Mouse (Mus musculus) hindbrain, embryonic 14.5 days (tissue): Measurements from ENCODE around the gene Gjb4. TPM values are rescaled to one million over a fixed set of nuclear protein-coding genes. Genes with fewer than 3 reads are reported as not detected.

ENCODE experiments used
- ATAC-seq: fragments of 200-750 bp; cut with Nextera tagmentation; 2 replicates; pipeline ENCODE4 v1.8.0; 2017; ENCODE audit warnings: moderate number of reproducible peaks, mild to moderate bottlenecking, moderate TSS enrichment, moderate library complexity; ENCODE audit not compliant: low FRiP score
- DNase-seq: peaks from one replicate; pipeline ENCODE4 v3.0.0-alpha.2; 2015; ENCODE audit warnings: low spot score
- H3K27ac ChIP-seq: fragments of 300-500 bp; sonication (generic); 2 replicates; pipeline ENCODE4 v1.5.1; 2014; ENCODE audit warnings: mild to moderate bottlenecking, moderate library complexity
- H3K27me3 ChIP-seq: fragments of 300-500 bp; sonication (generic); 2 replicates; pipeline ENCODE4 v1.6.1; 2014; ENCODE audit warnings: mild to moderate bottlenecking, low read length, mixed read lengths; ENCODE audit not compliant: control insufficient read depth, insufficient read depth
- H3K36me3 ChIP-seq: fragments of 300-500 bp; sonication (generic); replicated peaks from 2 replicates; pipeline ENCODE4 v1.6.1; 2014; ENCODE audit not compliant: control insufficient read depth, insufficient read depth
- H3K4me1 ChIP-seq: fragments of 300-500 bp; sonication (generic); replicated peaks from 2 replicates; pipeline ENCODE4 v1.6.1; 2014; ENCODE audit warnings: antibody characterized with exemption, low read length, mixed read lengths; ENCODE audit not compliant: control insufficient read depth, insufficient read depth
- H3K4me2 ChIP-seq: fragments of 300-500 bp; sonication (generic); replicated peaks from 2 replicates; pipeline ENCODE4 v1.6.1; 2014; ENCODE audit warnings: mild to moderate bottlenecking, moderate library complexity
- H3K4me3 ChIP-seq: fragments of 300-500 bp; sonication (generic); replicated peaks from 2 replicates; pipeline ENCODE4 v1.5.1; 2014; ENCODE audit warnings: mild to moderate bottlenecking, low read length
- H3K9ac ChIP-seq: fragments of 300-500 bp; sonication (generic); 2 replicates; pipeline ENCODE4 v1.6.1; 2014
- H3K9me3 ChIP-seq: fragments of 300-500 bp; sonication (generic); 2 replicates; pipeline ENCODE4 v1.6.1; 2016; ENCODE audit warnings: low read length; ENCODE audit not compliant: control insufficient read depth
- WGBS: fragments of 180-500 bp; shearing (Covaris S2); extraction: QIAGEN DNeasy Blood & Tissue Kit; methylation state at CpG from one replicate; pipeline ENCODE4 v1.1.7; 2014; 5-methylcytosine and 5-hydroxymethylcytosine counted together
- polyA plus RNA-seq: library from polyadenylated mRNA; unstranded; fragments of >200 nt; fragmentation: Nextera tagmentation; extraction: Ambion mirVana; gene quantifications from 2 replicates; pipeline ENCODE4 v1.2.1, GENCODE M21; 2014

Gjb4 gene
- polyA plus RNA-seq, 1 experiment from 2014 or later: 0.17 TPM

DNA sequence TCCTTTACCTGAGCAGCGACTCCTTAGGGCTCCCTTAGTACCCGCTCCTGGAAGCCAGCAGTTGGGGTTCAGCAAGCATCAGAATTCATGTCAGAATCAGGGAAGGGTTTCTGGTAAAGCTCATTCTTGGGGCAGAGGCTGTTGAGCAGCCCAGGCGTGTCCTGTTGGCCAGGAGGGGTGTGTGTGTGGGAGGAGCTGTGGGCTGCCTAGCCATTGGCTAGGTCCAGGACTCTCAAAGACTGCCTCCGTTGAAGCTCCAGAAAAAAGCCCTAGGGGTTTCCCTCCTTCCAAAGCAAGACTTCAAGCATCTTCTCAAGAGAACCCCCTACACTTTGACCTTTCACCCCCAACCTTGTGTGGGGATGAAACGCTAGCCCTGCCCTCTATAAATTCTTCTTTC lies 4.1 kb upstream of the Gjb4 start, which contains the start of gene Gjb5:
Gene Gjb5 (minus strand): TSS at position 164 of the 400 bp plus-strand sequence.
- ATAC-seq (no peak), DNase-seq (no peak)
- no peak within 1 kb of the TSS for H3K9ac ChIP-seq
- H3K4me1 ChIP-seq: 0 out of 2 replicates have a peak, but pooled peaks cover 8% of the 10 kb centered on the region
- H3K36me3 ChIP-seq: no peaks in the 10 kb centered on the region
- H3K27ac ChIP-seq: no peak within 1 kb of the TSS
- no peak within 1 kb of the TSS for H3K4me3 ChIP-seq
- H3K4me2 ChIP-seq: no peak within 1 kb of the TSS
- 36% methylated on average over 5 of the region's 5 CpGs for WGBS
- H3K27me3 ChIP-seq: no peaks in the 10 kb centered on the region
- no peaks in the 10 kb centered on the region for H3K9me3 ChIP-seq

DNA sequence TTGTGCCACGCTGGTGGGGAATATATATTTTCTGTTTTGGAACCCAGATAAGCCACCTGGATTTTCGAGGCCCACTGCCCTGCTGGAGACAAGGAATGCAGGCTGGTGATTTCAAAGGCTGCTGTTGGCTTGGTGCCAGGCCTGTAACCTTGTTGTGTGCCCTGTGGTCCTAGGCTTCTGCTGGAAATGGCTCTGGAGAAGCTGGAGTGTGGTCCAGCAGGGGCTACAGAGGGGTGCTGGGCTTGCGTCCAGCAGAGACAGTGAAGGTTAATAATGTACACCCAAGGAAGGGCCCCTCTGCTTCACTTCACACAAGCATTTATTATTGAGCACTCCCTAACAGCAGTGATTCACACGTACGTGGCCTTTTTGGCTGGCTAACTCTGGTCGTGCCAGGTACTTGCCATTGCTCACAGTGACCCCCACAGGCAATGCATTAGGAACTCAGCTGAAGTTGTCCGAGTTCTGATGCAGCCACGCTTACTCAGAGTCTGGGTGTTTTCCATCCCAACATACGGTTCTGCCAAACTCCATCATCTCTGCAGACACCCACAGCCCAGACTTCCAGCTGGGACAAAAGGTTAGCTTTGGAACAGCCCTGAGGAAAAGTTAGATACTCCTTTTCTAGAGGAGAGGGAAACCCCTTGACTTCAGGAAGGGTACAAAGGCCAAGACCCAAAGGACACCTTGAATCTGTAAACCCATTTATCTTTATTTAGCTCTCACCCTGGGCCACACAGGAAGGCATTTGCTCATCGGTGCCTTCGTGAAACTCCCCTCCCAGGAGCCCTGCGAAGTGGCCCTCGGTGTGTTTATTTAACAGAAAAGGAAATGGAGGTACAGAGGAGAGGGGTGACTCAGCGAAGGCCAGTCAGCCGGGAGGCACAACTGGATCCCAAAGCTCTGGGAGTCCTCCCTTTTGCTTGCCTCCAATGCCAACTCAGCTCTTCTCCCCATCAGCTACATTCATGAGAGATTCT lies 915 bp upstream of the Gjb4 start:
- Histone ChIP-seq H3K4me2 (no peak overlapping the region), H3K27ac (no peak overlapping the region), H3K27me3 (no peaks in the 10 kb centered on the region), H3K9me3 (no peaks in the 10 kb centered on the region), H3K9ac (no peak overlapping the region), H3K36me3 (no peaks in the 10 kb centered on the region), H3K4me1 (0 out of 2 replicates have a peak, but pooled peaks cover 8% of the 10 kb centered on the region), H3K4me3 (no peak overlapping the region)
- ATAC-seq (no peak), DNase-seq (no peak)
- WGBS: 81% methylated on average over 15 of the region's 15 CpGs

DNA sequence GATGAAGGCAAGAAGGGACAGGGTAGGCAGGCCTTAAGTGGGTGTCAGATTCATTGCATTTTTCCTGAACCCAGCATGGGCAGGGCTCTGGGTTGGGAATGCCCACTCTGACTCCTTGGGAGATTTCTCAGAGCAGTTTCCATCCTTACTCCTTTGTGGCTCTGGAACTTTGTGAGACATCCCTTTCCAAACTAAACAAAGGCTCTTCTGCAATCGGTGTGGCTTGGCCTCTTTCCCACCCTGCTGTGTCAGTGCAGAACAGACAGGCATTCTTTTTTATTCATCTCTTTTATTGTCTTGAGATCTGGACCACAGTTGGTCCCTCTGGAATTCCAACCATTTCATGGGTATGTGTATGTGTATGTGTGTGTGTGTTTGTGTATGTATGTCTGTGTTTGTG lies 1.3 kb downstream of the Gjb4 start:
- H3K36me3 ChIP-seq: no peaks in the 10 kb centered on the region
- no peak overlapping the region for H3K9ac ChIP-seq
- H3K4me1 ChIP-seq: 0 out of 2 replicates have a peak, but pooled peaks cover 8% of the 10 kb centered on the region
- no peaks in the 10 kb centered on the region for H3K9me3 ChIP-seq
- ATAC-seq (no peak), DNase-seq (no peak)
- whole genome bisulfite sequencing: 17% methylated on average over 1 of the region's 1 CpGs
- no peak overlapping the region for H3K27ac ChIP-seq
- no peak overlapping the region for H3K4me2 ChIP-seq
- H3K4me3 ChIP-seq: no peak overlapping the region
- H3K27me3 ChIP-seq: no peaks in the 10 kb centered on the region

DNA sequence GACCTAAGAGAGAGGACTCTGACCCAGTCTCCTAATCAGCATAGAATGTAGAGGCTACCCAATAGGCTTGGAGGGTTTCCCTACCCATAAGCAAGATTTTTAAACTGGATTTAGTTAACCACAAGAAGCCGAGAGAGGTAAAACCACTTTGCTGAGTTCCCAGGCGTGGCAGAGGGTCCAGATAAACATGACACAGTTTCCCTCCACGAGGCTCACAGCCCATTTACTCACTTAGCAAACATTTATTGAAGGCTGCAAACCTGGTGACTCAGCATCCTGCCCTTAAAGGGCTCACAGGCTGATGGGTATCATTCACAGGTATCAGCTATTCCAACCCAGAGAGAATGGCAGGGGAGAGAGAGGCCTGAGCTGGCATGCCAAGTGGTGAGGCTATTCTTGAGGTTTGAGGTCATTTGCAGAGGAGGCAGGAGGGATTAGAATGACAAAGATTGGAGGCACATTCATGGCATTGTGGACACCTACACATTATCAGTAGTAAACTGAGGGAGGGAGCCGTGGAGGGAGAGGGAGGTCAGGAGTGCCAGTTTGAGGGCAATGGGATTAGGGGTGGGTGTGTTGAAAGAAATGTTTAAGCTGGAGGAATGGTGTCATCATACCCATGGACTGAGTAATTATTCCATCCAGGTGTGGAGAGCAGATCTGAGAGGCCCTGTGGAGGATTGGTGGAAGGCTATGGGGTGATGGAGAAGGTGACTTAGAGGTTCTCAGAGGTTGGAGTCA lies 4.2 kb downstream of the Gjb4 start:
- 0 out of 2 replicates have a peak, but pooled peaks cover 8% of the 10 kb centered on the region for H3K4me1 ChIP-seq
- DNase-seq (no peak), ATAC-seq (no peak)
- H3K27ac ChIP-seq: no peak overlapping the region
- H3K4me3 ChIP-seq: no peak overlapping the region
- H3K27me3 ChIP-seq: no peaks in the 10 kb centered on the region
- no peaks in the 10 kb centered on the region for H3K9me3 ChIP-seq
- no peak overlapping the region for H3K9ac ChIP-seq
- 76% methylated on average over 4 of the region's 4 CpGs for WGBS
- H3K4me2 ChIP-seq: no peak overlapping the region
- H3K36me3 ChIP-seq: no peaks in the 10 kb centered on the region

DNA sequence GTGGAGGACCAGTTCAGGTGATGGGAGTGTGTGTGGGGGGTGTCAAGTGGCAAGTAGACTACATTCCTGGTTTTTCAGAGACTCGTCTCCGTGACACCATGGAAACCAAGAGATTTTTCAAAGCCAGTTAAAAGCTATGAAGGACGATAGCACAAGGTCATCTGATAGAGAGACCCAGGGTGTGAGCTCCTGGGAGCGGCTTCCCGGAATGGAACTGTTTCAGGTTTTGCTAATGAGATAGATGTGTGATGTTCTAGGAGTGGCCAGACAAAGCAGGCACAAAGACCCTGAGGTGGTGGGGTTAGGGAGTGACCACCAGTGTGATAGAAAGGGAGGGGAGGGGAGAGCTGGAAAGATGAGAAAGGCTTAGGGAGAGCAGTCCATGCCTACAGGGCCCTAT lies 8.9 kb downstream of the Gjb4 start:
- H3K4me3 ChIP-seq: no peak overlapping the region
- 80% methylated on average over 5 of the region's 5 CpGs for WGBS
- no peak for ATAC-seq

DNA sequence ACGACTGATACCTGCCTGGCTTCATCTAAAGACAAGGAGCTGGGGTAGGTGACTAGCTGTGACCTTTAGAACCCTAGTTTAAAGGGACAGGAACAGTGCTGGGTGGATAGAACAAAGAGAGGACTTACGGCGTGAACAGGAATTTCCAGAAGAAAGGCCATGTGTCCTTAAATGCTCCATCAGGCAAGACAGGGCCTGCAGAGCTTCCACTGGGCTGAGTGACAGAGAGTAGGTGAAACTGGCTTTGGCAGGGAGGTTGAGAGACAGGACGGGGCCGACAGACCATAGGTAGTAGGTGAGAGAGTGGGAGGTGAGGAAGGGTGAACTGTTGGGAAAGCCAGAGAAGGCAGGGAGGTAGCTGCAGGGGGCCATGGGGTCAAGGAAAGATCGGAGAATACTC lies 12.5 kb downstream of the Gjb4 start:
- Histone ChIP-seq H3K4me1 (no peaks in the 10 kb centered on the region), H3K9ac (no peak overlapping the region), H3K9me3 (no peaks in the 10 kb centered on the region), H3K27ac (no peak overlapping the region), H3K4me2 (no peak overlapping the region), H3K4me3 (no peak overlapping the region), H3K36me3 (no peaks in the 10 kb centered on the region), H3K27me3 (no peaks in the 10 kb centered on the region)
- WGBS: 69% methylated on average over 6 of the region's 6 CpGs
- DNase-seq (no peak), ATAC-seq (no peak)

More for the DNA sequence above, 8.9 kb downstream of the Gjb4 start:
- no peak overlapping the region for H3K4me2 ChIP-seq
- no peak for DNase-seq
- no peaks in the 10 kb centered on the region for H3K9me3 ChIP-seq
- no peaks in the 10 kb centered on the region for H3K36me3 ChIP-seq
- no peaks in the 10 kb centered on the region for H3K27me3 ChIP-seq
- H3K4me1 ChIP-seq: no peaks in the 10 kb centered on the region
- no peak overlapping the region for H3K9ac ChIP-seq
- no peak overlapping the region for H3K27ac ChIP-seq

DNA sequence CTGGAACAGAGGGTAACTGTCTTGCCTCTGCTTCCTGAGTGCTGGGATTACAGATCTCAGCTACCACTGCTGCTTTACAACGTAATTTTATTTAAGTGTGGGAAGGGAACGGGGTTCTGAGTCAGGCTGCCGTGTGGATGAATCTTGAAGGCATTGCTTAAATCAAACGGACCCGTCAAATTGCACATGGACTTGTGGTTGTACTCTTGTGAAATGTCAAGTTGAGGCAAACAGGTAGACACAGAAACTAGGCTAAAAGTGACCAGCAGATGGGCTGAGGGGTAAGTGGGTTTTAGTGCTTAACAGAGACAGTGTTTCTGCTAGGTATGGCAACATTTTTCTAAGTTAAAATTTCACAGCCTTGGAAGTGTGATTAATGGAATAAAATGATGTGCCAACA lies 16.2 kb downstream of the Gjb4 start:
- Histone ChIP-seq H3K4me3 (no peak overlapping the region), H3K27me3 (peaks cover under 1% of the 10 kb centered on the region; the same call in 1 of the 2 replicates), H3K36me3 (no peaks in the 10 kb centered on the region), H3K9me3 (no peaks in the 10 kb centered on the region), H3K4me1 (no peaks in the 10 kb centered on the region), H3K27ac (no peak overlapping the region), H3K4me2 (no peak overlapping the region), H3K9ac (no peak overlapping the region)
- ATAC-seq: no peak
- DNase-seq: no peak
- 90% methylated on average over 5 of the region's 5 CpGs for WGBS

DNA sequence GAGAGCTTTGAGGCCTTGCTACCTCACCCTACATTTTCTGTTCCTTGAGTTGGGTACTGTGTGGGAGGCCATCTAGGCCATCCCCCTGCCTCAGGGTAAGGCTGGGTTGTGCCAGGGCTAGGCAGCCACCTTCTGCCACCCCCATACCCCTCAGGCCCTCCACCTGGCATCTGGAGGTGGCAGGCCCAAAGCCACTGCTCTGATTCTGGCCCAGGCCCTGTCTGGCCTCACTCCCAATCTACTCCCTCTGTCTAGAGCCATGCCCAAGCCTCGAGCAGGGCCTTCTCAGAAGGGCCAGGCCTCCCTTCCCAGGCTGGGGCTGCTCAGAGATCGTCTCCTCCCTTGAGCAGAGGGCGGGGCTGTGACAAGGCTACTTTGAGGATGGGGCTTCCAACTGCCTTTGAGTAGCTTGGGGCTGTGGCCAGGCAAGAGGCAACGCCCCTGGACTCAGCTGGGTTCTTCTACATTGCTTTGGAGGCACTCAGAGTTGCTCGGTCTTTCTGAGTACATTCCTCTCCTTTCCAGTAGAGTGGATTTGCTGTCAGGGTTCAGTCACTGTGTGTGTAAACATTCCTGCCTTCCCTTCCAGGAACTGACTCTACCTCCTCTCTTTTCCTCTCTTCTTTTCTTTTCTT lies 18.9 kb downstream of the Gjb4 start:
- H3K4me1 ChIP-seq: peaks cover 7% of the 10 kb centered on the region; the same call in 1 of the 2 replicates
- H3K36me3 ChIP-seq: no peaks in the 10 kb centered on the region
- H3K27ac ChIP-seq: no peak overlapping the region
- H3K9ac ChIP-seq: no peak overlapping the region
- peaks cover 27% of the 10 kb centered on the region for H3K27me3 ChIP-seq
- DNase-seq (no peak), ATAC-seq (no peak)
- 39% methylated on average over 5 of the region's 5 CpGs for WGBS
- no peak overlapping the region for H3K4me2 ChIP-seq
- H3K9me3 ChIP-seq: no peaks in the 10 kb centered on the region
- no peak overlapping the region for H3K4me3 ChIP-seq

DNA sequence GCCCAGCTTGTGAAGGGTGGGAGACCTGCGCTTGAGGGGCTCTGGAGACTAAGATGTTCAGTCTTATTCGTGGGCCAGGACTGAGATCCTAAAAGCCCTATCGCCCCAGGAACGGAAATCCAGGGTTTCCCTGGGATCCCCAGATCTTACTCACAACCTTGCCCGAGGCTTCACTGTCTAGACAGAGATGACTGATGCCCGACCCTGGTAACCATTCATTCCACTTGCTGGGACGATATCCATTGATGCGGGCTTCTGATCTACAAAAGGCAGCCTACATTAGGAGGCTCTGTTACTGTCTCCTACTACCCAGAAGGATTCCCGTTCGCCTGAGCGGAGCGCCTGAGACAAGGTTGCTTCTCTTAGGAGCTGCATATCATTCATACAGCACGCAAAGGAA lies 22.7 kb downstream of the Gjb4 start:
- H3K27me3 ChIP-seq: peaks cover 38% of the 10 kb centered on the region
- H3K9ac ChIP-seq: no peak overlapping the region
- 17% methylated on average over 13 of the region's 13 CpGs for WGBS
- H3K27ac ChIP-seq: no peak overlapping the region
- H3K4me3 ChIP-seq: no peak overlapping the region
- ATAC-seq (no peak), DNase-seq (no peak)
- H3K4me1 ChIP-seq: peaks cover 13% of the 10 kb centered on the region; the same call in 1 of the 2 replicates
- no peak overlapping the region for H3K4me2 ChIP-seq
- H3K36me3 ChIP-seq: no peaks in the 10 kb centered on the region
- no peaks in the 10 kb centered on the region for H3K9me3 ChIP-seq
